Mouse (Mus musculus) cerebellum, adult 8-10 months (tissue): Measurements from ENCODE around the gene Mup6.
A peak's percentile ranks its signal among the peaks of the same experiment; 100 is the strongest.
"Not testable (repeated sequence)": the region's sequence is repeated elsewhere in the genome, so short reads cannot be mapped to it uniquely, and the experiment has no call there.

Experiments
- DNase-seq: peaks from one replicate; pipeline ENCODE4 v3.0.0; 2022

The Mup6 gene

GRCm38 (mm10) chr4:59963405-59964344 lies at the start of gene Mup6:
Gene Mup6, plus strand, starts transcription at chr4:59964294.
- DNase-seq, result no peak

- no peak for DNase-seq
Observed at GRCm38 (mm10) chr4:59914608-59915403, 49.3 kb upstream of the Mup6 start, which contains the start of gene Slc46a2. Gene Slc46a2, minus strand, starts transcription at chr4:59915056.

GRCm38 (mm10) chr4:59917966-59918365 lies 46.1 kb upstream of the Mup6 start:
- no peak for DNase-seq

GRCm38 (mm10) chr4:59925082-59925481 lies 39.0 kb upstream of the Mup6 start:
- no peak for DNase-seq

GRCm38 (mm10) chr4:59927666-59928065 lies 36.4 kb upstream of the Mup6 start:
- no peak for DNase-seq

GRCm38 (mm10) chr4:59928347-59928746 lies 35.7 kb upstream of the Mup6 start:
- DNase-seq, result peak; percentile 63

- no peak for DNase-seq
Observed at GRCm38 (mm10) chr4:59932505-59933281, 31.4 kb upstream of the Mup6 start.

- no peak for DNase-seq
Observed at GRCm38 (mm10) chr4:59937543-59937942, 26.6 kb upstream of the Mup6 start.

- DNase-seq, result no peak
Observed at GRCm38 (mm10) chr4:59960610-59961009, 3.5 kb upstream of the Mup6 start, which contains the start of gene Mup4. Gene Mup4, minus strand, starts transcription at chr4:59960710.

- not testable (repeated sequence) for DNase-seq
Observed at GRCm38 (mm10) chr4:59997894-59998293, 33.8 kb downstream of the Mup6 start.

GRCm38 (mm10) chr4:60020141-60020540 lies 56.0 kb downstream of the Mup6 start:
- not testable (repeated sequence) for DNase-seq

GRCm38 (mm10) chr4:60029334-60030111 lies 65.4 kb downstream of the Mup6 start:
- DNase-seq, result not testable (repeated sequence)
